Mouse (Mus musculus) mouse trophoblast stem cell (cell line): Measurements from ENCODE around the gene Slc7a15.

ENCODE experiments used
- in situ Hi-C, 2 experiments: fragments of 300-500 bp; cut with MseI, MboI; formaldehyde crosslinking; loops; 2 replicates in 1 of 2; 3 replicates in 1 of 2; pipeline ENCODE4 v1.15.1; 2025

The Slc7a15 gene

DNA sequence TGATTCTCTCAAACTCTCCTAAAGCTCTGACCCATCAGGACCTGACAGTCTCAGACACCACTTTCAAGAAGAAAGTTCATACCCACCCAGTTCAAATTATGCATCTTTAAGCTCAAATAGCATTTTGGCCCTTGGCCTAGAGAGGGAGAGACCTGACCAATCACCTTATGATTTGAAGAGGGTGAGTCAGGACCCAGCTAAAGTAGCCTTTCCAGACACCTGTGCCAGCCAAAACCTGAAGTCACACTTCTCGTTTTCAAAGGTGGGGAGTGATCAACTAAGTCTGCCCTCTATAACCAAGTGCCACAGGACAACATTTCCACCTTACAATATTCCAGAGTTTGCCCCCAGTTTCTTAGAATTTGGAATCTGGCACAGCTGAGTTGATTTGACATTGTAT, 111.6 kb downstream of the Slc7a15 start:
- in situ Hi-C loops = no loop called here

GRCm38 (mm10) chr12:8485247-8485646, 113.6 kb downstream of the Slc7a15 start:
- in situ Hi-C loops = no loop called here

DNA sequence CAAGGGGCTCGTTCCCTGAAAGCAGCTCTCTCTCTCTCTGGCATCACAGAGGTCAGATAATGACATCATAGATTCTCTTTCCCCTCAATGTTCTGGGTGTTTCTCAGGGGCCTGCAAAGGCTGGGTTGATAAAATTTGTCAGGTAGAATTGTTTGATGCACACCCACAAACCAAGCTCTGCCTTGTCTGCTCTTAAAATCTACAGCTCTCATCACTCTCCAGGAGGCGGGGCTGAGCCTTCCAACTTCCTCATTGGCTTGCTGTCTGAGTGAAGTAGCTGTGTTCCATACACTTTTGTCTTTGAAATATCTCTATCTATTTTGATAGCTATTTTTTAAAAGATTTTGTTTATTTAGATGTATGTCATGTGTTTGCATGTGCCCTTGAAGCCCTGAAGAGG, 116.7 kb downstream of the Slc7a15 start:
- in situ Hi-C loops = no loop called here
